Mouse (Mus musculus): ENCODE measurements around the gene Arhgef10l. TPM values are rescaled to one million over a fixed set of nuclear protein-coding genes. Genes with fewer than 3 reads are reported as not detected.

Arhgef10l gene
- polyA plus RNA-seq, 1 experiment from 2014 or later = 15.8 TPM

DNA sequence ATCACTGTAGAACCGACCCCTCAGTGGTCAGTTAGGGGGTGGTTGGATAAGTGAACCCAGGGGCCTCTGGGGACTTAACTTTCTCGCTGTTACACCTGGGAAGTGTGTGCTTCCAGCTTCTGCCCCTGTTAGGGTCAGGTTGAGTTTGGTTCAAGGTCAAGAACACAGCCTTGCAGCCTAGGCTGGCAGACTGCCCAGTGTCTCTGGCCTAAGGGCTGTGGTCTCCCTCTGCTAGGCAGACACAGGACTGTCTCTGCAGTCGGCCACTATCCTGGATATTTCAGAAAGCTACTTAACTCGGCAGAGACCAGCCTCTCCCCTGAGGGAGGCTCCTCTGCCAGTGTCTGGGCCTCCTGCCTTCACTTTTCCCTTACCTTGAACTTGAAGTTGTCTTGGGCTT, 38.4 kb upstream of the Arhgef10l start:
- ATAC-seq (ENCODE audit: low read depth) = no peak
- Histone ChIP-seq H3K4me3 (ENCODE audit: low read length) (no peak overlapping the region; the same call in 1 of the 2 replicates), H3K27ac (ENCODE audit: low read length) (0 out of 2 replicates have a peak overlapping the region, but pooled peaks have one; percentile 2), H3K9ac (ENCODE audit: low read length) (peak overlapping the region; percentile 96), H3K27me3 (ENCODE audit: control insufficient read depth, insufficient read depth, low read depth, low read length) (no peaks in the 10 kb centered on the region; the same call in 1 of the 2 replicates), H3K36me3 (ENCODE audit: control insufficient read depth, insufficient read depth, low read length) (peaks cover 5% of the 10 kb centered on the region; the same call in 1 of the 2 replicates), H3K4me1 (replicated peaks; ENCODE audit: control insufficient read depth, insufficient read depth, low read length) (peaks cover 50% of the 10 kb centered on the region), H3K9me3 (ENCODE audit: control insufficient read depth, low read length) (no peaks in the 10 kb centered on the region), H3K4me2 (ENCODE audit: low read depth, low read length) (peak overlapping the region; percentile 88)
- 29% methylated on average over 4 of the region's 4 CpGs for WGBS

DNA sequence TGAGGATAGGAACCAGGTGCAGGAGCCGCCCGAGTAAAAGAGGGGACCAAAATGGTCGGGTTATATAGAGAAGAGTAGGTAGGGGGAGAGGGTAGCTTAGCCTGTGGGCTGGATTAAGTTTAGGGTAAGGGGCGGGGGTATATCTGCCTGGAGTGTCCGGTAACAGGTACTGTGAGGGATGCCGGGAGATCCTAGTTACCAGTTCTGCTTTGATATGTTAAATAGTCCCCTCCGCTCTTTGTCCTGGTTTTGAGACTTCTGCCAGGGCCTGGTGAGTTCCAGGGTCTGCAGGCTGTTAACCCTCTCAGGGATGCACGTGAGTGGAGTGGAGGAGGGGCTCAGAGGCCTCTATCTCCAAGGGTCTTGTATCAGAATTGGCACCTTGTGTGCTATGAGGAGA, 37.8 kb upstream of the Arhgef10l start:
- H3K27ac ChIP-seq (ENCODE audit: low read length) = no peak overlapping the region; the same call in 1 of the 2 replicates
- WGBS = 15% methylated on average over 8 of the region's 8 CpGs
- ATAC-seq (ENCODE audit: low read depth) = no peak
- H3K4me2 ChIP-seq (ENCODE audit: low read depth, low read length) = peak overlapping the region; percentile 88
- H3K4me3 ChIP-seq (ENCODE audit: low read length) = peak overlapping the region; percentile 93
- no peaks in the 10 kb centered on the region for H3K9me3 ChIP-seq (ENCODE audit: control insufficient read depth, low read length)
- H3K4me1 ChIP-seq (replicated peaks; ENCODE audit: control insufficient read depth, insufficient read depth, low read length) = peaks cover 45% of the 10 kb centered on the region
- H3K9ac ChIP-seq (ENCODE audit: low read length) = peak overlapping the region; percentile 96
- no peaks in the 10 kb centered on the region; the same call in 1 of the 2 replicates for H3K27me3 ChIP-seq (ENCODE audit: control insufficient read depth, insufficient read depth, low read depth, low read length)
- H3K36me3 ChIP-seq (ENCODE audit: control insufficient read depth, insufficient read depth, low read length) = 0 out of 2 replicates have a peak, but pooled peaks cover 3% of the 10 kb centered on the region

- WGBS = under 1% methylated on average over 41 of the region's 68 CpGs
- peak overlapping the region; percentile 88 for H3K4me2 ChIP-seq (ENCODE audit: low read depth, low read length)
- H3K9me3 ChIP-seq (ENCODE audit: control insufficient read depth, low read length) = no peaks in the 10 kb centered on the region
- H3K4me1 ChIP-seq (replicated peaks; ENCODE audit: control insufficient read depth, insufficient read depth, low read length) = peaks cover 40% of the 10 kb centered on the region
- ATAC-seq (ENCODE audit: low read depth) = peak; percentile 84
- 0 out of 2 replicates have a peak, but pooled peaks cover 3% of the 10 kb centered on the region for H3K36me3 ChIP-seq (ENCODE audit: control insufficient read depth, insufficient read depth, low read length)
- peak overlapping the region; percentile 96 for H3K9ac ChIP-seq (ENCODE audit: low read length)
- no peaks in the 10 kb centered on the region; the same call in 1 of the 2 replicates for H3K27me3 ChIP-seq (ENCODE audit: control insufficient read depth, insufficient read depth, low read depth, low read length)
- H3K4me3 ChIP-seq (ENCODE audit: low read length) = peak overlapping the region; percentile 93
- peak overlapping the region; percentile 97 for H3K27ac ChIP-seq (ENCODE audit: low read length)
Observed at GRCm38 (mm10) chr4:140702611-140703327, 37.0 kb upstream of the Arhgef10l start.

GRCm38 (mm10) chr4:140701716-140702561, 36.1 kb upstream of the Arhgef10l start:
- Histone ChIP-seq H3K4me1 (replicated peaks; ENCODE audit: control insufficient read depth, insufficient read depth, low read length) (peaks cover 32% of the 10 kb centered on the region), H3K27ac (ENCODE audit: low read length) (peak overlapping the region; percentile 97), H3K4me2 (ENCODE audit: low read depth, low read length) (peak overlapping the region; percentile 88), H3K36me3 (ENCODE audit: control insufficient read depth, insufficient read depth, low read length) (0 out of 2 replicates have a peak, but pooled peaks cover 3% of the 10 kb centered on the region), H3K9ac (ENCODE audit: low read length) (peak overlapping the region; percentile 96), H3K9me3 (ENCODE audit: control insufficient read depth, low read length) (no peaks in the 10 kb centered on the region), H3K27me3 (ENCODE audit: control insufficient read depth, insufficient read depth, low read depth, low read length) (no peaks in the 10 kb centered on the region; the same call in 1 of the 2 replicates), H3K4me3 (ENCODE audit: low read length) (peak overlapping the region; percentile 93)
- ATAC-seq (ENCODE audit: low read depth) = peak; percentile 35
- 0% methylated on average over 29 of the region's 107 CpGs for WGBS

GRCm38 (mm10) chr4:140701049-140701715, 35.4 kb upstream of the Arhgef10l start:
- Histone ChIP-seq H3K4me3 (ENCODE audit: low read length) (peak overlapping the region; percentile 93), H3K36me3 (ENCODE audit: control insufficient read depth, insufficient read depth, low read length) (0 out of 2 replicates have a peak, but pooled peaks cover 3% of the 10 kb centered on the region), H3K4me1 (replicated peaks; ENCODE audit: control insufficient read depth, insufficient read depth, low read length) (peaks cover 32% of the 10 kb centered on the region), H3K27ac (ENCODE audit: low read length) (peak overlapping the region; percentile 97), H3K27me3 (ENCODE audit: control insufficient read depth, insufficient read depth, low read depth, low read length) (no peaks in the 10 kb centered on the region; the same call in 1 of the 2 replicates), H3K9me3 (ENCODE audit: control insufficient read depth, low read length) (no peaks in the 10 kb centered on the region), H3K4me2 (ENCODE audit: low read depth, low read length) (peak overlapping the region; percentile 88), H3K9ac (ENCODE audit: low read length) (peak overlapping the region; percentile 96)
- under 1% methylated on average over 58 of the region's 61 CpGs for WGBS
- peak; percentile 70 for ATAC-seq (ENCODE audit: low read depth)

GRCm38 (mm10) chr4:140700269-140701018, 34.6 kb upstream of the Arhgef10l start, which contains the start of gene Rcc2:
Rcc2 (plus strand) TSS chr4:140700541.
- Histone ChIP-seq H3K4me2 (ENCODE audit: low read depth, low read length) (peak within 1 kb of the TSS; percentile 88), H3K9ac (ENCODE audit: low read length) (peak within 1 kb of the TSS; percentile 96), H3K36me3 (ENCODE audit: control insufficient read depth, insufficient read depth, low read length) (0 out of 2 replicates have a peak, but pooled peaks cover 3% of the 10 kb centered on the region), H3K9me3 (ENCODE audit: control insufficient read depth, low read length) (no peaks in the 10 kb centered on the region), H3K27me3 (ENCODE audit: control insufficient read depth, insufficient read depth, low read depth, low read length) (no peaks in the 10 kb centered on the region; the same call in 1 of the 2 replicates), H3K27ac (ENCODE audit: low read length) (peak within 1 kb of the TSS; percentile 97), H3K4me1 (replicated peaks; ENCODE audit: control insufficient read depth, insufficient read depth, low read length) (peaks cover 32% of the 10 kb centered on the region), H3K4me3 (ENCODE audit: low read length) (peak within 1 kb of the TSS; percentile 93)
- 8% methylated on average over 20 of the region's 20 CpGs for WGBS
- no peak for ATAC-seq (ENCODE audit: low read depth)

DNA sequence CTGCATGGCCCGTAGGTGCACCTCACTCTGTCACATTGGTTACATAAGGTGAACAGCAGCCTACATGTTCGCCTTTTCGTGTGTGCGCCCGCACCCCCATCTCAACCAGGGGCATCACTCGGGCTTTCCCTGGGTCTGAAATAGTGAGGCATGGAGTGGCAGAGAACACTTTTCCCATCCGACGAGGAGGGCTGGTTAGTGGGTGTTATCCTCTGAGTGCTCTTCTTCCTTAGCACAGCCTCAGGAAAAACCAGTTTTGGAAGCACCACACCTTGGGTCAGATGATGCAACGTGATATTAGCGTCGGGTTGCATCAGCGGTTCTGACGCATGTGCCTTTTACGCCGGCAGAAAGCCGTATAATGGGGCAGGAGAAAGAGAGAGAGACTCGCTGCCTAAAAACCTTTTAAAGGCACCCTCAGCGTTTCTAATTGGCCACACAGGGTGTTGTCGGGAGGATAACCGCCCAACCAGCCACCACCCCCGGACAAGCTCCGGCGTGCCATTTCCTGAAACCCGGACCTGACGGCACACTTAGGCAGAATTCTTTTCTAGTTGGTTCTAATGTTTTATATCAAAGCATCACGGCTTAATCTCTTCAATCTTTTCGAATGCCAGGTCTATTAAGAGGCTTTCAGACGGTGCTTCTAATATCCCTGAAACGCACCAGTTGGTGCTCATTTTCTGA, 33.8 kb upstream of the Arhgef10l start:
- no peaks in the 10 kb centered on the region for H3K9me3 ChIP-seq (ENCODE audit: control insufficient read depth, low read length)
- H3K27ac ChIP-seq (ENCODE audit: low read length) = no peak overlapping the region
- no peak for ATAC-seq (ENCODE audit: low read depth)
- H3K4me3 ChIP-seq (ENCODE audit: low read length) = peak overlapping the region; percentile 93
- H3K4me1 ChIP-seq (replicated peaks; ENCODE audit: control insufficient read depth, insufficient read depth, low read length) = peaks cover 32% of the 10 kb centered on the region
- H3K4me2 ChIP-seq (ENCODE audit: low read depth, low read length) = peak overlapping the region; percentile 88
- H3K27me3 ChIP-seq (ENCODE audit: control insufficient read depth, insufficient read depth, low read depth, low read length) = no peaks in the 10 kb centered on the region; the same call in 1 of the 2 replicates
- H3K9ac ChIP-seq (ENCODE audit: low read length) = peak overlapping the region; percentile 96
- no peaks in the 10 kb centered on the region for H3K36me3 ChIP-seq (ENCODE audit: control insufficient read depth, insufficient read depth, low read length)
- WGBS = 5% methylated on average over 29 of the region's 29 CpGs

All from lung, embryonic 16.5 days (tissue).